ENCODE assay signal across 8 mouse cellular contexts in genomic region chr5:147402505-147402904, GRCm38 (mm10). TPM values are rescaled to one million over a fixed set of nuclear protein-coding genes. Genes with fewer than 3 reads are reported as not detected.
DNase-seq lines count a peak whose midpoint lies in the region; ATAC-seq and TF ChIP-seq lines count a peak whose summit lies in the region.

No protein-coding gene starts in this region.

- H3K4me3 ChIP-seq in hindbrain, embryonic 11.5 days (ENCODE audit: low read depth, low read length), result no peak overlapping the region
- no peak overlapping the region for H3K4me3 ChIP-seq in hindbrain, embryonic 12.5 days

- H3K9me3 ChIP-seq in hindbrain, embryonic 11.5 days (ENCODE audit: control insufficient read depth, low read length), result no peaks in the 10 kb centered on the region
- H3K9me3 ChIP-seq in hindbrain, embryonic 12.5 days (replicated peaks), result no peaks in the 10 kb centered on the region

- DNase-seq in hindbrain, embryonic 11.5 days (ENCODE audit: low spot score), result peak; percentile 62
- DNase-seq in A20 (ENCODE audit: low read depth, low spot score) (peak; percentile 67), Patski (ENCODE audit: low read depth, low spot score) (no peak)
- DNase-seq in embryo, embryonic 10 days (ENCODE audit: low spot score), result peak; percentile 72
- DNase-seq in layer of hippocampus, postnatal 14 days (ENCODE audit: low spot score in 2 of 2), result peak; percentile 37 to 55
- DNase-seq in naive thymus-derived CD4-positive, alpha-beta T cell, adult 2 months (ENCODE audit: low read depth), result peak; percentile 48
- DNase-seq in spleen, adult 18-20 months, result no peak

- WGBS in hindbrain, embryonic 11.5 days, result 27% methylated on average over 5 of the region's 5 CpGs
- WGBS in hindbrain, embryonic 12.5 days, result 29% methylated on average over 5 of the region's 5 CpGs

- no peaks in the 10 kb centered on the region for H3K36me3 ChIP-seq in hindbrain, embryonic 11.5 days (ENCODE audit: control insufficient read depth, insufficient read depth, low read length)
- H3K36me3 ChIP-seq in hindbrain, embryonic 12.5 days, result no peaks in the 10 kb centered on the region

- in situ Hi-C loops in Patski (cut with MboI; ENCODE audit: low pct_unique_long_range_greater_than_20kb), result loop anchor here (5.0 to 10.0 kb wide), 2 partner anchors 332 to 445 kb away; no protein-coding TSS in a partner anchor

- H3K4me1 ChIP-seq in hindbrain, embryonic 11.5 days (replicated peaks; ENCODE audit: control insufficient read depth, insufficient read depth, low read length), result peaks cover 5% of the 10 kb centered on the region; the same call in 1 of the 2 replicates
- H3K4me1 ChIP-seq in hindbrain, embryonic 12.5 days, result peaks cover 12% of the 10 kb centered on the region

- peaks cover 34% of the 10 kb centered on the region for H3K27me3 ChIP-seq in hindbrain, embryonic 11.5 days (ENCODE audit: control insufficient read depth, insufficient read depth, low read length)
- peaks cover 43% of the 10 kb centered on the region for H3K27me3 ChIP-seq in hindbrain, embryonic 12.5 days
- peaks cover 16% of the 10 kb centered on the region for H3K27me3 ChIP-seq in Patski

- H3K27ac ChIP-seq in hindbrain, embryonic 11.5 days (ENCODE audit: low read depth, low read length), result no peak overlapping the region
- no peak overlapping the region for H3K27ac ChIP-seq in hindbrain, embryonic 12.5 days

- peak; percentile 69 for TF ChIP-seq CTCF in Patski (IDR thresholded peaks at IDR 0.05)

- CTCF ChIA-PET in Patski (lab: Charles Lee), result interaction anchor here (0.8 to 1.5 kb wide), 9 partner anchors 16 to 322 kb away, joined by 3 to 4 read pairs (median 3); no protein-coding TSS in a partner anchor

- POLR2A ChIA-PET in Patski (lab: Charles Lee), result no interaction called here

- ATAC-seq in hindbrain, embryonic 11.5 days (ENCODE audit: low FRiP score), result no peak
- no peak for ATAC-seq in hindbrain, embryonic 12.5 days (ENCODE audit: low FRiP score)
- no peak for ATAC-seq in Patski

- no peak overlapping the region for H3K4me2 ChIP-seq in hindbrain, embryonic 11.5 days (replicated peaks; ENCODE audit: low read depth, low read length)
- no peak overlapping the region for H3K4me2 ChIP-seq in hindbrain, embryonic 12.5 days (replicated peaks)

- no peak overlapping the region for H3K9ac ChIP-seq in hindbrain, embryonic 11.5 days (ENCODE audit: low read depth, low read length)
- no peak overlapping the region for H3K9ac ChIP-seq in hindbrain, embryonic 12.5 days

RNA-seq across cellular contexts. Expression of gene Flt3, which starts 2.2 kb away (rescaled TPM):
- 0.14 and 0.15 TPM in 2 replicates for polyA plus RNA-seq in hindbrain, embryonic 11.5 days (2014; fragmentation: Nextera tagmentation; extraction: Ambion mirVana)
- polyA plus RNA-seq in hindbrain, embryonic 12.5 days (2016; fragmentation: Nextera tagmentation; extraction: Ambion mirVana), result 0.13 and 0.14 TPM in 2 replicates
- polyA plus RNA-seq in Patski (2021), result 0.30 TPM
- total RNA-seq in layer of hippocampus, postnatal 14 days (2021), result 1 to 10 TPM; 6.2 to 6.8 TPM

RNA-seq across cellular contexts. Expression of gene Pan3, which starts 27.5 kb away (rescaled TPM):
- 43.6 and 63.8 TPM in 2 replicates for polyA plus RNA-seq in hindbrain, embryonic 11.5 days (2014; fragmentation: Nextera tagmentation; extraction: Ambion mirVana)
- polyA plus RNA-seq in hindbrain, embryonic 12.5 days (2016; fragmentation: Nextera tagmentation; extraction: Ambion mirVana), result 56.4 and 60.9 TPM in 2 replicates
- polyA plus RNA-seq in Patski (2021), result 62.2 TPM
- 10 to 100 TPM; 89.4 to 97.4 TPM for total RNA-seq in layer of hippocampus, postnatal 14 days (2021)

Comparison
In these comparisons a context has a peak if more than half of its experiments do, and no peak if none do; other contexts are left out.
1. DNase-seq: peak in hindbrain, embryonic 11.5 days (single experiment), A20 (single experiment), embryo, embryonic 10 days (single experiment), layer of hippocampus, postnatal 14 days (2 of 2) and naive thymus-derived CD4-positive, alpha-beta T cell, adult 2 months (single experiment); none in Patski (single experiment) and spleen, adult 18-20 months (0 of 2).